10 mouse cellular contexts compared by ENCODE assay signal in genomic region chr5:148387820-148388219, GRCm38 (mm10). TPM values are rescaled to one million over a fixed set of nuclear protein-coding genes. Genes with fewer than 3 reads are reported as not detected.
DNase-seq lines count a peak whose midpoint lies in the region; ATAC-seq and TF ChIP-seq lines count a peak whose summit lies in the region.
"Had no signal": no experiment of that assay in that cellular context is flagged by ENCODE, and none has a peak within 500 bp of the region (broad histone marks: within the 10 kb centered on the region; RNA-seq: fewer than 3 reads in every experiment).

No protein-coding gene starts in this region.

- H3K9ac ChIP-seq in MEL (ENCODE audit: control insufficient read depth, low read depth, low read length, poor library complexity, severe bottlenecking), result peak overlapping the region; percentile 8; the same call in 1 of the 2 replicates
- H3K9ac ChIP-seq in forebrain, embryonic 14.5 days (ENCODE audit: low read length), result no peak overlapping the region

- H3K4me1 ChIP-seq in MEL (ENCODE audit: control insufficient read depth in 1 of 2, insufficient read depth in 2 of 2, low read length in 2 of 2), result peaks cover 26 to 60% of the 10 kb centered on the region in 2 experiments
- H3K4me1 ChIP-seq in forebrain, embryonic 14.5 days (ENCODE audit: control insufficient read depth, insufficient read depth, low read length), result peaks cover 11% of the 10 kb centered on the region

- TF ChIP-seq EP300 in MEL (IDR thresholded peaks at IDR 0.05; ENCODE audit: low read depth in 1 of 2, low read length in 2 of 2), result no peak

- peaks cover 31 to 78% of the 10 kb centered on the region in 2 experiments for H3K36me3 ChIP-seq in MEL (ENCODE audit: control insufficient read depth in 1 of 2, insufficient read depth in 2 of 2, low read length in 2 of 2)
- H3K36me3 ChIP-seq in forebrain, embryonic 14.5 days (ENCODE audit: control insufficient read depth, insufficient read depth, low read length), result no peaks in the 10 kb centered on the region

- no peaks in the 10 kb centered on the region for H3K27me3 ChIP-seq in MEL (ENCODE audit: control insufficient read depth in 1 of 2, insufficient read depth in 2 of 2, low read length in 2 of 2)
- no peaks in the 10 kb centered on the region for H3K27me3 ChIP-seq in forebrain, embryonic 14.5 days (replicated peaks; ENCODE audit: control insufficient read depth, insufficient read depth, low read length)

- TF ChIP-seq POLR2A in MEL (IDR thresholded peaks at IDR 0.05; ENCODE audit: control insufficient read depth in 1 of 2, insufficient read depth in 1 of 2, low read depth in 1 of 2, low read length in 2 of 2, poor library complexity in 1 of 2), result no peak; a peak in 1 of 4 replicates

- H3K79me2 ChIP-seq in MEL (ENCODE audit: control insufficient read depth, insufficient read depth, low read length, poor library complexity), result peaks cover 77% of the 10 kb centered on the region

- ATAC-seq in CD4-positive, CD25-positive, alpha-beta regulatory T cell, adult 4 months, result peak; percentile 35
- 0 out of 2 replicates have a peak, but pooled peaks have one; percentile 24 for ATAC-seq in megakaryocyte, adult 5-6 weeks (ENCODE audit: poor library complexity, severe bottlenecking)
- ATAC-seq in forebrain, embryonic 14.5 days, result no peak

- 92% methylated on average over 2 of the region's 2 CpGs for WGBS in forebrain, embryonic 14.5 days

- intact Hi-C loops in left cerebral cortex, adult 2 months (cut with DNase I), result no loop called here

- no peak for DNase-seq in left cerebral cortex, adult 2 months (ENCODE audit: extremely low spot score in 1 of 2, low spot score in 2 of 2)
- DNase-seq in left cerebral cortex, adult 18-20 months (ENCODE audit: low spot score in 2 of 2), result no peak
- peak; percentile 68 for DNase-seq in MEL (ENCODE audit: low read depth, low spot score)
- no peak for DNase-seq in forebrain, embryonic 14.5 days (ENCODE audit: low spot score)
- DNase-seq in layer of hippocampus, postnatal 14 days (ENCODE audit: low spot score in 2 of 2), result no peak
- no peak for DNase-seq in adrenal gland, postnatal 14 days
- DNase-seq: heart, postnatal 14 days had no signal

- peak; percentile 43 for TF ChIP-seq CTCF in left cerebral cortex, adult 2 months (IDR thresholded peaks at IDR 0.05)
- TF ChIP-seq CTCF in MEL (IDR thresholded peaks at IDR 0.05 in 2 of 3, conservative IDR thresholded peaks at IDR 0.05 in 1 of 3; ENCODE audit: control insufficient read depth in 1 of 3, insufficient read depth in 1 of 3, low read depth in 2 of 3, low read length in 3 of 3, poor library complexity in 1 of 3, severe bottlenecking in 1 of 3), result peak; percentile 62 to 83 (median 74)

- no peak; the same call in 1 of the 2 replicates for TF ChIP-seq RAD21 in MEL (IDR thresholded peaks at IDR 0.05; ENCODE audit: low read depth, low read length)

- no peak overlapping the region for H3K4me3 ChIP-seq in left cerebral cortex, adult 2 months
- H3K4me3 ChIP-seq in MEL (ENCODE audit: control insufficient read depth in 1 of 2, insufficient read depth in 1 of 2, low read depth in 2 of 2, low read length in 2 of 2), result 0 out of 4 replicates have a peak overlapping the region, but pooled peaks of 1 of the 2 experiments have one; percentile 21
- H3K4me3 ChIP-seq in forebrain, embryonic 14.5 days (ENCODE audit: low read depth, low read length), result no peak overlapping the region

- no peak overlapping the region for H3K4me2 ChIP-seq in forebrain, embryonic 14.5 days (ENCODE audit: low read length)

- no peak overlapping the region for H3K27ac ChIP-seq in left cerebral cortex, adult 2 months
- H3K27ac ChIP-seq in MEL (ENCODE audit: control insufficient read depth, low read depth, low read length), result peak overlapping the region; percentile 78
- H3K27ac ChIP-seq in forebrain, embryonic 14.5 days (ENCODE audit: low read depth, low read length), result no peak overlapping the region
- H3K27ac ChIP-seq: macrophage had no signal

- no peaks in the 10 kb centered on the region for H3K9me3 ChIP-seq in MEL (replicated peaks; ENCODE audit: insufficient read depth, low read length)
- H3K9me3 ChIP-seq in forebrain, embryonic 14.5 days (replicated peaks; ENCODE audit: control insufficient read depth, low read length), result no peaks in the 10 kb centered on the region

TF ChIP-seq in MEL, 35 proteins besides CTCF, POLR2A, EP300 and RAD21:
- 0 out of 2 replicates have a peak, but pooled peaks have one; percentile 15 for TF ChIP-seq ZNF384 (IDR thresholded peaks at IDR 0.05; ENCODE audit: low read depth, low read length)
- TF ChIP-seq CHD1 (IDR thresholded peaks at IDR 0.05; ENCODE audit: low read depth, low read length), result no peak
- no peak for TF ChIP-seq POLR2AphosphoS5 (IDR thresholded peaks at IDR 0.05; ENCODE audit: borderline replicate concordance, low read depth, low read length)

RNA-seq across cellular contexts. Expression of gene Slc7a1, which starts 11.9 kb away (rescaled TPM):
- total RNA-seq in left cerebral cortex, adult 2 months (2021), result 10 to 100 TPM; 27.3 to 28.7 TPM
- total RNA-seq in left cerebral cortex, adult 18-20 months (2021), result 10 to 100 TPM; 27.6 to 29.3 TPM
- 10 to 100 TPM; 13.2 to 19.0 TPM for polyA plus RNA-seq in CD4-positive, CD25-positive, alpha-beta regulatory T cell, adult 4 months (2017; shearing (Covaris generic))
- total RNA-seq in MEL (2012; rRNA removed), result 64.1 and 90.2 TPM in 2 replicates
- 100 to 1,000 TPM in 1 of 2 experiments, 10 to 100 TPM in 1; 80.9 to 133 TPM for polyA plus RNA-seq in MEL (2012; ENCODE audit: insufficient read depth in 1 of 2, insufficient read length in 2 of 2, low read depth in 1 of 2, low replicate concordance in 2 of 2, missing spikeins in 1 of 2)
- total RNA-seq in megakaryocyte, adult 5-6 weeks (2015), result 17.2 and 18.6 TPM in 2 replicates
- total RNA-seq in megakaryocyte, adult 5-6 weeks (2017), result 7.6 and 12.3 TPM in 2 replicates
- polyA plus RNA-seq in forebrain, embryonic 14.5 days (2014; fragmentation: Nextera tagmentation; extraction: Ambion mirVana), result 30.0 and 44.2 TPM in 2 replicates
- 10 to 100 TPM; 47.5 to 48.2 TPM for total RNA-seq in layer of hippocampus, postnatal 14 days (2021)
- total RNA-seq in adrenal gland, postnatal 14 days (2021), result 70.5 and 83.6 TPM in 2 replicates
